Mouse (Mus musculus) bone marrow macrophage, adult 2 months (primary cell): ENCODE data around the gene Lpar1. TPM values are rescaled to one million over a fixed set of nuclear protein-coding genes. Genes with fewer than 3 reads are reported as not detected.

Source experiments
- H3K27ac ChIP-seq: 2 replicates; pipeline ENCODE4 v1.5.1; 2012; ENCODE audit warnings: low read depth, low read length; ENCODE audit not compliant: insufficient read depth
- H3K4me1 ChIP-seq: 2 replicates; pipeline ENCODE4 v1.6.1; 2012; ENCODE audit warnings: low read length; ENCODE audit not compliant: control insufficient read depth, insufficient read depth
- H3K4me3 ChIP-seq: 2 replicates; pipeline ENCODE4 v1.5.1; 2012; ENCODE audit warnings: mild to moderate bottlenecking, low read length, moderate library complexity; ENCODE audit not compliant: insufficient read depth
- CTCF ChIP-seq: IDR thresholded peaks from 2 replicates; pipeline ENCODE4 v1.5.1; 2012; ENCODE audit warnings: low read depth, mild to moderate bottlenecking, low read length, moderate library complexity
- POLR2A ChIP-seq: IDR thresholded peaks from 2 replicates; pipeline ENCODE4 v1.6.1; 2012; ENCODE audit warnings: mild to moderate bottlenecking, low read depth, low read length, borderline replicate concordance
- polyA plus RNA-seq: library from polyadenylated mRNA; stranded (reverse); fragments of >200 nt; gene quantifications from 2 replicates; pipeline ENCODE4 v1.2.4, GENCODE M21; 2012; ENCODE audit not compliant: missing spikeins, insufficient read depth, insufficient read length

The Lpar1 gene
- 5.5 and 6.3 TPM in 2 replicates for polyA plus RNA-seq

DNA sequence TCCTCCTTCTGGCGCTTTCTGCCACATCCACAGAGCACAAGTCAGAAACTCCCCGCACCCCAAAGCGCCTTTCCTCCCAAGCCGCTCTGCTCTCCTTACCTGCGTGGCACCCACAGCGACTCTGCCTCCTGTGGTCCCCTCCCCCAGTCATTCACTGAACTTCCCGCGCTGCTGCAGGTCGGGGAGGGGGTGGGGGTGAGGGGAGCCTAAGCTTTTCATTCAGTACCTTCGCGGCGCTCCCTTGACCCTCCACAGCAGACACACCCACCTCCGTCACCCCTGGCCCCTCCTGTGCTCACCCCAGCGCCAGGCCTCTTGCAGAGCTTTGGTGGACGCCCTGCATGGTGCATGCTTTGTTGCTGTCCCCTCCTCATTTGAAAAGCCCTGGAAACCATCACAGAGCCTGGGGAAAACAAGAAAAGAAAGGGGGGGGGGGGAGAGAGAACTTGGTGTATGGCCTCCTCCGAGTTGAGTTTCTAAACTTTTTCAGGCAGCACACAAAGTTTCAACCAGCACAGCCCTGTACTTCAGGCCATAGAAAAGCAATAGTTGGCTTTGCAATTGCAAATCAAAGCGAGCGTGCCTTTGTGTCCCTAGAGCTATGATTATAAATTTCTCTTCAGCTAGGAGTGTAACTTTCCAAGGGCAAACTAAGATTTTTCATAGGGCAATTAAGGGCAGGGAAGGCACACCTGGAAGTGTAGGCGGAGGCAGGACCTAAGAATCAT, at the start of gene Lpar1:
Gene Lpar1 (minus strand): TSS at position 268 of the 728 bp plus-strand sequence.
- TF ChIP-seq POLR2A (no peak), CTCF (no peak)

GRCm38 (mm10) chr4:58585942-58586341, 32.2 kb upstream of the Lpar1 start:
- TF ChIP-seq POLR2A, result no peak
- no peak for TF ChIP-seq CTCF
- H3K4me1 ChIP-seq, result peaks cover 14% of the 10 kb centered on the region
- H3K27ac ChIP-seq, result no peak overlapping the region
- no peak overlapping the region for H3K4me3 ChIP-seq

More for the DNA sequence above, at the start of gene Lpar1:
- Histone ChIP-seq H3K27ac (no peak within 1 kb of the TSS), H3K4me1 (no peaks in the 10 kb centered on the region; the same call in 1 of the 2 replicates), H3K4me3 (peak within 1 kb of the TSS; percentile 67)

- TF ChIP-seq CTCF (no peak), POLR2A (no peak)
- Histone ChIP-seq H3K27ac (no peak overlapping the region), H3K4me1 (peaks cover 9% of the 10 kb centered on the region), H3K4me3 (no peak overlapping the region)
Observed at GRCm38 (mm10) chr4:58581191-58581590, 27.5 kb upstream of the Lpar1 start.

GRCm38 (mm10) chr4:58580516-58580915, 26.8 kb upstream of the Lpar1 start:
- no peak overlapping the region for H3K27ac ChIP-seq
- H3K4me3 ChIP-seq, result no peak overlapping the region
- TF ChIP-seq CTCF, result no peak
- no peak for TF ChIP-seq POLR2A
- peaks cover 8% of the 10 kb centered on the region for H3K4me1 ChIP-seq

DNA sequence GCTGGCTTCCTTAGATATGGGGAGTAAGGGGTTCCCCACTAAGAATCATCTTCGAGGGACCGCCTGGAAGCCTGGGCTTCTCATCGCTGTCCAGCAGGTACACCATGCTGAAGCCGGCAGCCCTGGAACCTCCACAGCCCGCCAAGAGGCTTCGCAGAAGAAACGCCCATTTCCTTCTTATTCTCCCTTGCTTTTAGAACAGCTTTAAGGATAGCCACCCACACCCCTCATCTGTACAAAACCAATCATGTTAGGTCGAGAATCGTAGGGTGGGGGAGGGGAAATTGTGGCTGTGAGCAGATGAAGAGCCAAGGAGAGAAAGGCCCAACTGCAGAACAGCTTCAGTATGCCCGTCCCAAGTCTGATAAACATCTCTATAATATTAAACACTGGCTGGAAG, 26.4 kb upstream of the Lpar1 start:
- peaks cover 4% of the 10 kb centered on the region for H3K4me1 ChIP-seq
- H3K27ac ChIP-seq, result no peak overlapping the region
- H3K4me3 ChIP-seq, result no peak overlapping the region
- TF ChIP-seq CTCF, result no peak
- TF ChIP-seq POLR2A, result no peak

- H3K4me1 ChIP-seq, result peaks cover 4% of the 10 kb centered on the region; the same call in 1 of the 2 replicates
- no peak for TF ChIP-seq POLR2A
- H3K27ac ChIP-seq, result no peak overlapping the region
- no peak overlapping the region for H3K4me3 ChIP-seq
Observed at GRCm38 (mm10) chr4:58578488-58578887, 24.8 kb upstream of the Lpar1 start.

DNA sequence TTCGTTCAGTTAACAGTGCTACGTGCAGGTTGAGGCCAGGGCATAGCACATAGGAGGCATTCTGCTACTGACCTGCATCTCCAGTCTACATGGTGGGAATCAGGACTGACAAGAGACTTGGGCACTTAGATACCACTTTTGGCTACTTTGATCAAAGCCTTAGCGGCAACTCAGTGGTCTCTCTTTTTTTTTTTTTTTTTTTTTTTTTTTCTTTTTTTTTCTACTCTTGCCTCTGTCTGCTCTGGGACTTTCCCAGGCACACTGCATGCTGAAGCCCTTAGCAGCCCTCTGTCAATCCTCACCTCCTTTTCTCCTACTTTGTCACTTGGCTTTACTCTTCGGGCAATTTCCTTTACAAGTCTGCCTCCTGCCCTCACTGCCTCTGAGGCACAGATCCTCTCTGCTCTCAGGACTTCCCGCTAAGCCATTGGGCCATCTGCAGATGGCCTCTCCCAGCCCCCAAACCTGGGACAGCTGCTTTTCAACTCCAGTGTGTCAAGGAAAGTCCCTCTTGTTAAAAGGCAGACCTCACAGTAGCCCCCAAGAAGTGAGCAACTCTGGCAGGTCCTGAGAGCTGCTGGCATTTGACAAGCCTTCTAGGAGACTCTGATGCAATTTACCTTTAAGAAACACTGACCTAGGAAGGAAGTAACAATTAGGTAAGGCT, 23.8 kb upstream of the Lpar1 start:
- TF ChIP-seq CTCF (no peak), POLR2A (no peak)
- Histone ChIP-seq H3K4me3 (no peak overlapping the region), H3K27ac (no peak overlapping the region), H3K4me1 (peaks cover 4% of the 10 kb centered on the region; the same call in 1 of the 2 replicates)

DNA sequence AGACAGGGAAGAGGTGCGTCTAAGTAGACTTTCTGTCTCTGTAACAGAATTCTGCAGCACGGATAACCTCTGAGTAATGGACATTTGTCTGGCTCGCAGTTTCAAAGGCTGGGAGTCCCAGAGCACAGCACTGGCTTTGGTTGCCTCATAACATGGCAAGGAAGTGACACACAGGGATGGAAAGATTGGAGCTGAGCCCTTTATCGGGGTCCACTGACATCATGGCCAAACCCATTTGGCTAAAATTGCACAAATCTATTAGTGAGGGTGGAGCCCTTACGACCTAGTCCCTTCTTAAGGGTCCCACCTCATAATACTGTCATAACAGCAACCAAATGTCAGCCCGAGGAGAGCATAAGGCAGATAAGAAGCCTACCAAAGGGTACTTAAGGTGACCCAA, 22.1 kb upstream of the Lpar1 start:
- Histone ChIP-seq H3K4me1 (no peaks in the 10 kb centered on the region), H3K4me3 (no peak overlapping the region), H3K27ac (no peak overlapping the region)
- TF ChIP-seq CTCF (no peak), POLR2A (no peak)

GRCm38 (mm10) chr4:58574024-58574423, 20.3 kb upstream of the Lpar1 start:
- TF ChIP-seq POLR2A (no peak), CTCF (no peak)
- no peak overlapping the region for H3K4me3 ChIP-seq

DNA sequence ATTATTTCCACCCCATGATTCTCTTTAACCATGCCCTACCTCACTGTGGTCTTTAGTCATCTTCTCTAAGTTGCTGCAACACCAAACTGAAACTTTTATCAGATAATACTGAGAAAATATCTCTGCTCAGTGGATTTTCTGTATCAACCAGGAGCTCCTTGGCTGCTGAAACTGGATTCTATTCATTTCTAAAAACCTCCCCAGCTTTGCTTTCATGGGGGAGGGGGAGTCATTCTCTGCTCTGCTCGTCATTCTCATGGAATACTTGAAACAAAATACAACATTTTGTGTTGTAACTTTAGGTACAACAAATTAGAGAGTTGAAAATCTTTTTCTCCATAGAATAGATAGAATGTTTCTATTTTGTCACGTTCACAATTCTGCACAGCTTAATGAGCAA, 18.7 kb upstream of the Lpar1 start:
- no peak overlapping the region for H3K4me3 ChIP-seq
- H3K4me1 ChIP-seq, result peaks cover 4% of the 10 kb centered on the region; the same call in 1 of the 2 replicates
- no peak for TF ChIP-seq CTCF
- no peak for TF ChIP-seq POLR2A
- H3K27ac ChIP-seq, result no peak overlapping the region

More at GRCm38 (mm10) chr4:58574024-58574423, 20.3 kb upstream of the Lpar1 start:
- Histone ChIP-seq H3K27ac (no peak overlapping the region), H3K4me1 (no peaks in the 10 kb centered on the region)
